Mouse (Mus musculus): ENCODE measurements around the gene Lmod3.

Gene Lmod3

DNA sequence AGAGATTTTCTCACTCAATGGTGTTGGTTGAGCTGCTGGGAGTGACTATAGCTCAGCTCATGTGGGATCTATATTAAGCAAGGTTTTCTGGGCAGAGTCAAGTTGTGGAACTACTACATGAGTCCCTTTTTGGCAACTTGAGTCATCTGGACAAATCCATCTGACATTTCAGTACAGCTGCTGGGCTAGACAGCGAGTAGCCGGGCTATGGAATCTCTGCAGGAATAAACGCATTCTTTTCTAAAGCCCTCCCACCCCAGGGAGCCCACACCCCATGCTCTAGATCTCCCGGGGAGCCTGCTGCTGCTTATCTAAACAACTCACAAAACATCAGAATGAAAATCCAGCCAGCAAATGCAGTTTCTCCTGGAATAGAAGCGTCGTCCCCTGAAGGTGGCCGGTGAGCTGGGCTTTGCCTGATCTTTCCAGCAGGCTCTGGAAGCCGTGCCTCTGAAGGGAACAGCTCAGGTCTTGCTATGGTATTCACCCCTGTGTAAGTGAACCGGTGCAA, at the start of gene Lmod3:
Gene Lmod3 (minus strand): TSS at position 49 of the 511 bp plus-strand sequence.
- DNase-seq (ENCODE audit: low read depth) = no peak

DNA sequence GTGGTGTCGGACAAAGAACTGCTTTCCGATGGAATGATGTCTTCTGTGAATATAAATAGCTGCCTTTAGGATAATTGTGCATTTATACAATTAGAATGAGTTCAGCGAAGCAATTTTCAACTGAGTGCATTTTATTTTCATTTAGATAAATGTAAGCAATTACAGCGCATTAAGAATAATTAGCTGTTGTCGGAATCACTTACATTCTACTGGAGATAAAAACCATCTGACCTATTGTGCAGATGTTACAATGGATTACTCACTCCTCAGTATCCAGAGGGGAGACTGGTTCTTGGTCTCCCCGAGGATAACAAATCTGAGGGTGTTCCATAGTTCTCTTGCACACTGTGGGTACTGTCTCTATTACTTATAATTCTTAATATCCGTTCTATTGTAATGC, 49.7 kb upstream of the Lmod3 start:
- no peak for DNase-seq (ENCODE audit: low read depth)

DNA sequence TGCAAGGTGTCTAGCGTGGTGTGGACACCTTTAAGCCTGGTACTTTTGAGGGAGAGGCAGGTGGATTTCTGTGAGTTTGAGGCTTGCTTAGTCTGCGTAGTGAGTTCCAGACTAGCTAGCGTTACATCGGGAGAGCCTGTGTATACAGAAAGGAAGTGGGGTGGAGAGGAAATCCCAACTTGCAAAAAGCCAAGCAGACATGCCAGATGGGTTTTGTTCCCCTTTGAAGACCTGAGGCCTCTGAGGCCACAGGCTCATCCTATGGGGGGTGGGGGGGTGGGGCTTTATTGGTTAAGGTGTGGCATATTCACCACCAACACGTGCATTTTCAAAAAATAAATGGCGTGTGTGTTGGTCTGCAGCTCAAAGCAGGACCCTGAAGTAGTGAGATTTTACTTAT, 48.1 kb upstream of the Lmod3 start:
- no peak for DNase-seq (ENCODE audit: low read depth)

DNA sequence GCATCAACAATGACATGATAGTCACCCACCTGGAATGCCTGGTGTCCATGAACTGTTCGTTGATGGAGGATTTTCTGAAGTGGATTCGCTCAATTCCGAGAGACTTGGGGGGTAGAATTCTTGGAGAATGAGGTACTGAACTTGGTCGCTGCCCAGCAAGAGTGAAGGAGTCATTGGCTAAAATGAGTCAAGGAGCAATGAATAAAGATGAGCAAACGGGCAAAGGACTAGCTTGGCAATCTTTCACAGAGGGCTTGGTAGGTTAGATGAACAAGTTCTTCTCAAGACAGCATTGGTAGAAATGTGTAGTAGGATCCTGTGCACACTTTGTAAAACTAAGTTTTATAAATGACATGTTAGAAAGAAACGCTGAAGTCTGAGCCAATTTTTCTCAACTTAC, 47.6 kb upstream of the Lmod3 start:
- peak; percentile 14 for DNase-seq (ENCODE audit: low read depth)

DNA sequence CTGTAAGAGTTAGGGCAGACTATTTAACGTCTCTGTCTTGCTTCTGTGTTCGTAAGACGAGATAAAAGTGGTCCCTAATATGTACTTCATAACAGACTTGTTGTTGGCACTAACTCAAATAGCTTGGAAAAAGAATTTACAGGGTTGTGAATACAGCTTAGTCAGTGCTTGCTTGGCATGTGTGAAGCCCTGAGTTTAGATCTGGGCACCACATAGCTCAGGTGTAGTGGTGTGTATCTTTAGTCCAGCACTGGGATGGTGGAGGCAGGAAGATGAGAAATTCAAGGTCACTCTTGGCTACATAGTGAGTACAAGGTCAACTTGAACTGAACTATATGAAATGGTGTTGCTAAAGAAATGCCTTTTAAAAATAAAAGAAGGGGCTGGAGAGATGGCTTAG, 44.6 kb upstream of the Lmod3 start:
- DNase-seq (ENCODE audit: low read depth) = no peak

DNA sequence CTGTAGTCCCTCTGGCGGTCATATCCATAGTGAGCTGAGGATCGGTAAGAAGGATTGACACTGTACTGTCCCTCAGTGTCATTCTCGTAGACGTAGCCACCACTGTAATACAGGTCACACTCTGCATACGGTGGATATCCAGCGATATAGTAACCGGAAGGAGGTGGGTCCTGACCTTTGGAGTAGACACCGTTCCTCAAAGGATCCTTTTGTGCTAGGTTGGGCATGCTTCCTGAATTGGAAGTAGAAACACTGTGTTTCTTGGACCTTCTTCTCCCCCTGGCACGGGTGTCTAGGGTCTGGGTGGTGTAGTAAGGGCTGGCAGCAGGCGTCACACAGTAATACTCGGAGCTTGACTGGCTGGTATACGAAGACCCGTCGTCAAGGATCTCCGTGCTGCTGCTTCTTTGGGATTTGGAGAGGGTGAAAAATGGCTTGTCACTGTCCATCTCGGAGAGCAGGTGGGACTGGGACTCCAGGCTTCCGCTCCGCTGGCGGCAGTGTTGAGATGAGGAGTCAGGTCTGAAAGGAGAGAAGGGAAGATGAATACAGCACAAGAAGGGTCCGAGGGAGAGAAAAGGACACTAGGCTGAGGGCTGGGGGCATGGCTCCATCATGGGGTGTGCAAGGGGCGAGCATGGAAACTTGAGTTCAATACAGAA, 43.4 kb upstream of the Lmod3 start:
- no peak for DNase-seq (ENCODE audit: low read depth)

DNA sequence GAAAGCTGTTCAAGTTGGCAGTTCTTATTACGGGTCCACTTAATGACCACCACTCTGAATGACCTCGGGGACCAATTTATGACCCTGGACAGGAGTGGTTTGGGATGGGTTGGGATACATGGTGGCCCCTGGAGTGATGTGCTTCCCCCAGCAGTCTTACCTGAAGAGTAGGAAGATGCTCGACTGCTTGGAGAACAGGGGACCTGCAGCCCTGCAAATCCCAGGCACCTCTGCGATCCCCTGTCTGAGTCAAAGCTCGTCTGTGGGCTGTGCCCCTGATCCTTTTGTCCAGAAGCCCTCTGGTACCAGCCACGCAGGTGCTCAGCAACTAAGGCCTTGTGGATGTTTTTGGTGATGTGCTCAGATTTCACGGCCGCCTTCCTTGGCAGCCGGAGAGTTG, 42.9 kb upstream of the Lmod3 start:
- DNase-seq (ENCODE audit: low read depth) = no peak

DNA sequence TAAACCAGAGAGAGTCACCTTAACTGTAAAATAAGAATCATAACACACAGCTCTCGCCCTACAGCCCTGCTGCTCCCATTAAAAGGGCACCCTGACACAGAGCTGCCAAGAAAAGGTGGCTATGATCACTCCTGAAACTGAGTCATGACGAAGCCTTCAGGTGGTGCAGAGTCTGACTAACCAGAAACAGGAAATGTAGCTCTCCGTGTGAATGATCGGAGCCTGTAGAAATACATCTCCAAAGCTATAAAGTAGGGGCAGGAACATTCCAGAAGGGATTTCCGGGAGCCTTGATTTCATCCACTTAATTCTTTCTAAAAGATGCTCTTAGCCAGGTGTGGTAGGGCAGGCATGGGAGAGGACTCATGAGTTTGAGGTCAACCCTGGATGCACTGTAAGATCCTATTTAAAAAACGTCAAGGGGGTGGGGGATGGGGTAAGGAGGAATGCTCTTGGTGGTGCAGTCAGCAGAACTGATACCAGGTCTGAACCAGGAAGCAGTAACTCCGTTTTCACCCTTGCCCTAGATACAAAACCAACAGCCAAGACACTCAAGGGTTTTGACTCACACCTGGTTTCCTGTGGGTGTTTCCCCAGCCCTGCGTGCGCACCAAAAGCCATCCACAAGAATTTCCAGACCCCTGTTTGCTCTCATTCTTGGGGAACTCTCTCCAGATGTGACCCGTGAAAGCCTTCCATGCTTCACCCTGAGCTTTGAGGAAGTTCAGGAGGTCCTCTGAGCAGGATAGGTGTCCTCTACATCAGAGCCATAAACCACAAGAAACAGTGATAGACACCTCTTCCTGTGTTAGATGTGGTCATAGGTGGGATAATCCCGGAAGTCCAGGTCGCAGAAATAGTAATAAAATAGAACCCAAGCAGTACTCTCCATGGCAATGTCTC, 41.4 kb upstream of the Lmod3 start:
- no peak for DNase-seq (ENCODE audit: low read depth)

DNA sequence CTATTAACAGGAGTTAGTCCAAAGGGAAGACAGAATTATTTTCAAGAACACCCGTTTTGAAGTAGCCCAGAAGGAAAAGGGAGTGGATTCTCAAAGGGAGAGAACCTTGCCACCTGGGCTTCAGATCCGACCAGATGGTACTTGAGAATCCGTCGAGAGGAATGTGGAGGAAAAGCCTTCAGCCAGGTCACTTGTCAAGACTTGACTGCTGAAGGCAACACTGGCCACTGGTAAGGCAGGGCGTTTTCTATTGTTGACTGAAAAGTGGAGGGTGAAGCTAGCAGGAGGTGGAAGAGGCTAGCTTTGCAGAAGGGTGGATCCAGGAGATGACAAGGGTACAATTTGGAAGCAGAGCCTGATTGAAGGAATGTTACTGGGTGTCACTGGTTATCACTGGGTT, 40.3 kb upstream of the Lmod3 start:
- DNase-seq (ENCODE audit: low read depth) = no peak

DNA sequence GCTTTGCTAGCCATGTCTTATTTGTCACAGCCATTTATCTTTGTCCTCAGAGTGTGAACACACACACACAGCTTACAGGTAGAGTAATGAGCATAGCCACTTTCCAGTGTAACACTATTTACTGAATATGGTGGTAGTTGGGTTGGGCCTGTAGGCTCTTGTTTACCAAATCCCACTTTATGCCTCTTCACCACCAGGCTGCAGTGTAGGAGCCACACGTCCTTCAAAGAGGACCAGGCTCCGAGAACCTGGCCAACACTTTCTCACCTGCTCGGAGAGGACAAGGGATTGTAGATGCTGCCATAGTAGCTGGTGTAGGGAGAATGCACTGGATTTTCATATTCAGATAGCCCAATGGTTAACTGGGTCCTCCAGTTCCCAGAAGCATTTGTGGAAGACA, 39.5 kb upstream of the Lmod3 start:
- DNase-seq (ENCODE audit: low read depth) = no peak

DNA sequence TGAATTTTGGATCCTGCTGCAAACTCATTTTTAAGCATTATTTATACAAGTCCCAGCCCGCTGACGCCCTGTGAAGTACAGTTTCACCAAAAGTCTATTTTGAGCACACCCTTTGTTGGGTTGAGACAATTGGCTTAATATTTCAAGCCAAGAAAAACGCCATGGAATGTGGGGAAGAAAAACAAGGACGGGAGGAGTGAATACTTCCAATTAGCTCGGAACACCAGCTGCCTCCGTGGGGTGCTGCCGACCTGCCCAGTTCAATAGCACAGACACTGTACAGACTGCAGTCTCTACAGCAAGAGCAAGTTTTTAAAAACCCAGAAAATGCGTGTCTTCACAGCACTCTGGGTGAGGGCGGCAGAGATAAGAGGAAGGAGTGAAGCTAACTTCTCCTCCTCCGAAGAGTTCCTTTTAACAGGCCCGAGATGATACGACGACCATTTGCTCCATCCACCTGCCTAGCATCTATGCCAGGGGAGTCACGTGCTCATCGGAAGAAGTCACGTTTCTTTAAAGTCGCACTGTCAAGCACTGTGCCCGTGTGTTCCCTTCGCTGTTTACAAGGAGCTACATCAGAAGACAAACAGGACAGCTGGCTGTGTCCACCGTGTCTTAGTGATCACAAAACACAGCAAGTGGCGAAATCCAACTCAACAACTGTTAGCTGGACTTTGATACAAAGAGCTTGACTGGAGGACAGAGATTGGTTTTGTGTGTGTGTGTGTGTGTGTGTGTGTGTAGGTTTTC, 38.8 kb upstream of the Lmod3 start:
- DNase-seq (ENCODE audit: low read depth) = no peak

DNA sequence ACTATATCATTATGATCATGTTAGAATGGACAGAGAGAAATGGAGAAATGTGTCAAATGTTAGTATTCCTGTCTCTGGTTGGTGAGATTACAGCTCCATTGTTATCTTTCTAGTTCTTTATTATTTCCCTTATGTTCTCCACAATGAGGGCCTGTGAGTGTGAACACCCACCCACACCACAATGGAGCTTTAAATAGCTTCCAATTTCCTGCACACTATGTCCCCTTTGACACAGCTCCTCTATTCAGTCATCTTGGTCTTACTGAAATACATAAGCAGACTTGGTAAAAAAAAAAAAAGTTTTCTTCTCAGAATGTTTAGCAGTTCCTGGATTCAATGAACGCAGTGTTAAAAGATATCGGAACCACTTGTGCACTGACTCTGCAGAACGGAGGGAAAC, 38.1 kb upstream of the Lmod3 start:
- no peak for DNase-seq (ENCODE audit: low read depth)

DNA sequence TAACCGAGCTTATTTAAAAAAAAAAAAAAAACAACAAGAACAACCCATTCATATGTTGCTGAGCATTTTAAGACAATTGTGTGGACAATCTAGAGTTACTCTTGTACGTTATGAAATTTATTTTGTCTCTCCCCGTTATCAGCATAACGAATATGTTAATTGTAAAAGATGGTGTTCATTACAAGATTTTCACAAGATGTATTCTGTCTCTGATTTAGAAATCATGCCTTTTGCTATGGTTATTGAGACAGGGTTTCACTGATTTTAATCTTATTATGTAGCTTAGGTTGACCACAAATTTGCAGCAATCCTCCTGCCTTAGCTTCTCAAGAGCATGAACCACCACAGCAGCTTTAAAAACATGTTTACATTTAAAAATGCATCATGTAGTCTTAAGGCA, 37.3 kb upstream of the Lmod3 start:
- DNase-seq (ENCODE audit: low read depth) = no peak

DNA sequence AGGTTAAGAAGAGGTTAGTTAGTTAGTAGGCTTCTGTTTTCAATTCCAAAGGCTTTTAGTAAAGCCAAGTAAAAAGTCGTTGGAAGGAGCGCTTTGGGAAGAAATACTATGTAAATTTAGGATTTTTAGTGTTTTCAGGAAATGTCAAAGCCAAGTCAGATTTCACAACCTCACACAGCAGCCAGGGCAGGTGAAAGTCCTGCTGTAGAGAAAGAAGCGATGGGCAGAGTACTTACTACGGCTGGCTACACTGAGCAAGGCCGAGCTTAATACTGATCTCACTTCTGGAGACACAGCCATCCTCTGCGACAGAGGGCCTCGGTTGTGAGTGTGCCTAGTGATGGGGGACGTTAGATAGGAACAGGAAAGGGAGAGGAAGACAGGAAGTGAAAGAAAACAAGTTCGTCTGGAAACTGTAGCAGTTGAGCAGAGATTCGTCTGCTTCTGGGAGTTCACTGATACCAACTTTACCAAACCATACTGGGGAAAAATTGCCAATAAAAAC, 36.8 kb upstream of the Lmod3 start:
- no peak for DNase-seq (ENCODE audit: low read depth)

DNA sequence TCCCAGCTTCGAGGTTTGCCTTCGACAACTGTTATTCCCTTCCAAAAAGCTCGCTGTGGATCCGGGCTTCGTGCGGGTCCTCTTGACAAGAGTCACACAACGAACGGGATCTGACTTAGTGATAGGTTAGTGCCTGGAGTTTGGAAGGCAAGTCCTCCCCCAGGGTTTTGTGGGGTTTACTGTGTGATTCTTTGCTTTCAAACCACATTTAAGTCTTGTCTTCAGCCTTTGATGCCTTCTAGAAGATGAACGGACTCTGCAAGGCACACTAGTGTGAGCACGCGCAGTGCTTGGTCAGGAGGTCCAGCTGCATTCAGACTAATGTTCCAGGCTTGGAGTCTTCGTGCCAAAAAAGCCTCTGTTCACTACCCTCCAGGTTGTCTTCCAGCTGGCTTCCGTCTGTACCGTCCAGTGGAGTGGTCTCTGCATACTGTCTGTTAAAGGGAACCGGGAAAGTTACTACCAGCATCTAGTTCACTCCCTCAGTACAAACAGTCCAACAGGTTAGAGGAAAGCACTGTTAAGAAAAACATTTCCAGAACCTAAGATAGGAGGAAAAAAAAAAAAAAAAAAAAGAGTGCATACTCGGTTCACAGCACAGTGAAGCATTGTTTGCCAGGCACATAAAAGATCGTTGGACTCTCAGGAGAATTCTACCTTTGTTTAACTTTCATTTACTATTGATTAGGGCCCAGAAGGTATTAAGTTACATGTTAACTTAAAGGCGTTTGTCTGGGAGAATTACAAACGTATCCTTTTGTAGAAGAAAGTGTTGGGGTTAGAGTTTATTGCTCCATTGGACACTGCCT, 35.7 kb upstream of the Lmod3 start:
- DNase-seq (ENCODE audit: low read depth) = no peak

DNA sequence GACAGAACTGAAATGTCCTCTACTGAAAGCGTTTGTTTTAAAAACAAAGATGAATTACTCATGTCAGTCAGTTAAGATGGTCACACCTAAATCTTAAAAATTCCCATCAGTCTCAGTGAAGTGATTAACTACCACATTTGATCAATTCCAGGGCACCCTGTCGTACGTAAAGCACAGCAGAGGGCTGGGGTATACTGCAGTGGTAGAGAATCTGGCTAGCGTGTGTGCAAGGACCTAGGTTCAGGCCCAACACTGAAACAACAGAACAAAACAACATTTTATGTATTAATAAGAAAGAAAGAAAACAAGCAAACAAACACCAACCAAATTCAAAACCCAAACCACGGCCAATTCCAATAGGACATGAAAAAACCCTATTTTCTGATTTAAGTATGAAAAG, 33.8 kb upstream of the Lmod3 start:
- DNase-seq (ENCODE audit: low read depth) = no peak

DNA sequence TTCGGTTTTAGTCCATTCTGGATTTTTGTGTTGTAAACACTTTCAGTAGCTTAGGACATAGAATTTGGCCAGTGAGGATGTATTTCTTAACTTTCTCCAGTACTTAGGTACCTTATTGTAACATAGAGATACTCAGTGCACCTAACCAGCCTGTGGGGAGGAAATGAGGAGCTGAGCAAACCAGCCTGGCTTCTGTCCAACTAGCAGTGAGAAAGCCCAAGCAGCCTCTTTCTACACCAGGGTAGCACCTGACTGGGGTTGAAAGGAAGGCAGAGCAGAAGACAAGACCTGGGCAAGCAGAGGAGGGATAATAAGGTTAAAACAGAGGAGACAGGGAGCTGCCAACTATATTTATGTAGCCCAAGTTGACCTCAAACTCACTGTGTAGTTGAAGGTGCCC, 31.1 kb upstream of the Lmod3 start:
- no peak for DNase-seq (ENCODE audit: low read depth)

DNA sequence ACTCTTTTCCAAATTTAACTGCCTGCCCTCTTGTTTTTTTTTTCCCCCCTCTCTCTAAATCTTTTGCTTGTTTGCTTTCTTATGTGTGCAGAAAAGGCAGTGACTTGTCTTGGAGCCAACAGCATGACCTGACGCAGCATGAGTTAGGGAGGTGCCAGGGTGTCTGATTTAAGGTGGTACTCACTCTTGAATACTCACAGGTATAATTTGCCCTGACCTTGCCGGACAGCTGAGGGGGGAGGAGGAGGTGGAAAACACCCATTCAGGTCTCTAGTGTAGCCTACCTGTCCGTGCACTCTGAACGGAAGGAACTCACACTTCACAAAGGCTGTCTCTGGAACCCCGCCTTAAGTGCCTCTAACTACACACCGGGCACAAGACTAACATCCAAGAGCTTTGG, 26.3 kb upstream of the Lmod3 start:
- no peak for DNase-seq (ENCODE audit: low read depth)

DNA sequence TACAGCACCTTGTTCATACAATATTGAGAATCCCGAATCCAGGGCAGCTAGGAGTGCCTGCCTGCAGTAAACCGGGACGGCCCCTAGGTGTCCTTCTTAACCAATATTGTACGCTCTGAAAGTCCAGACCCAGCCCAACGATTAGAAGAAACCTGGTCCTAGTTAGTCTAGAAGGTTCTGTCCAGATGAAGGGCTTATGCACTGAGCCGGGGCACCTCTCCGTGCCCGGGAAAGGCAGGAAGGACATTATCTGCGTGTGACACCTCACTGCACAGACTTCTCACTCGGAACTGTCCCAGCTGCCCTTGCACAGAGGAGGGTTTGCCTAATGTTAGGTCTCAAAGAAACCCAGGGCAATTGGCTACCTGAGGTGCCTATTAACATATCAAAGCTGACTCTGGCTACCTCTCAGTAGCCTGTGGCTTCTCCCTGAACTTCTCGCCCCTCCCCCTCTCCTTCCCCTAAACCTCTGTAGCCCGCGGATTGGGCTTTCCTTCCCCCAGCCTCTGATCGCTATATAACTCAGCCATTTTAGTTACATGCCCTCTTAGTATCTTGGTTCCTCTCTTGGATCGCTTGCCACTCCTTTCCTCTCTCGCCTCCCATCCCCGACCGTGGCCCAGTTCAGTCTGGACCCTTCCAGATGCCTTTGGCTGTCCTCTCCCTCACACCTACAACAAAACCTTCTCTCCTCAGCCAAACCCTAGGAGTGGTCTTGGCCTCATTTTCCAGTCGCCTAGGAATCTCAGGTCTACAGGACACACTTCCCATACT, 25.6 kb upstream of the Lmod3 start:
- DNase-seq (ENCODE audit: low read depth) = peak; percentile 88

DNA sequence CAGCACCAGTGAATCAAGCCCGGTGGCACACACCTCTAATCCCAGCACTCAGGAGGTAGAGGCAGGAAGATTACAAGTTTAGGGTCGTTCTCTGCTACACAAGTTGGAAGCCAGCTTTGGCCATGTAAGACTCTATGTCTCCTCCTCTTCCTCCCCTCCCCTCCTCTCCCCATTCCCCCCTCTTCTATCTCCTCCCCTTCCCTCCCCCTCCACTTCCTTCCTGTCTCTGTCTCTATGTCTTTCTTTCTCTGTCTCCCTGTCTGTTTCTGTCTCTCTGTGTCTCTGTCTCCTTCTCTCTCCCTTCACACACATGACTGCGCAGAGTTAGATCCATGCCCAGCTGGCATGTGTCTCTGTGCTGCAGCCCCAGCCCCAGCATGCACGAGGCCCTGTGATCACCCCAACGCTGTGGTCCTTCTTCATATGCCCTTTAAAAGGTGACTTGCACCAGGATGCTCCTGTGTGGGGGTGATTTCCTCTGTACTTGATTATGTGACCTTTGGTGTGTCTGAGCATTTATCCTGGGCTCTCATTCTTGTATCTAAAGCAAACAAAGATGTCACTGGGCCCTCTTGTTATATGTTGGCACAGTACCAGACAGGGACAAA, 24.4 kb upstream of the Lmod3 start:
- no peak for DNase-seq (ENCODE audit: low read depth)

Data from NIH3T3 (cell line).